Mouse (Mus musculus) megakaryocyte, adult 5-6 weeks (primary cell): ENCODE measurements around the gene Ccnb1ip1. TPM values are rescaled to one million over a fixed set of nuclear protein-coding genes. Genes with fewer than 3 reads are reported as not detected.

ENCODE experiments used
- ATAC-seq: 2 replicates; pipeline ENCODE4 v1.8.0; 2016; ENCODE audit warnings: mild to moderate bottlenecking, inconsistent platforms; ENCODE audit not compliant: poor library complexity, severe bottlenecking
- total RNA-seq, 2 experiments: library from RNA; stranded (forward) in 1 of 2; stranded (reverse) in 1 of 2; fragments of 153-499, 151-499 nt in 1 of 2; fragments of 221-1000, 200-1000 nt in 1 of 2; gene quantifications; 2 replicates each; pipeline versions ENCODE4 v1.2.3 to v1.2.4; 2015 to 2017

The Ccnb1ip1 gene
- total RNA-seq, 2 experiments from 2014 or later = not detected

DNA sequence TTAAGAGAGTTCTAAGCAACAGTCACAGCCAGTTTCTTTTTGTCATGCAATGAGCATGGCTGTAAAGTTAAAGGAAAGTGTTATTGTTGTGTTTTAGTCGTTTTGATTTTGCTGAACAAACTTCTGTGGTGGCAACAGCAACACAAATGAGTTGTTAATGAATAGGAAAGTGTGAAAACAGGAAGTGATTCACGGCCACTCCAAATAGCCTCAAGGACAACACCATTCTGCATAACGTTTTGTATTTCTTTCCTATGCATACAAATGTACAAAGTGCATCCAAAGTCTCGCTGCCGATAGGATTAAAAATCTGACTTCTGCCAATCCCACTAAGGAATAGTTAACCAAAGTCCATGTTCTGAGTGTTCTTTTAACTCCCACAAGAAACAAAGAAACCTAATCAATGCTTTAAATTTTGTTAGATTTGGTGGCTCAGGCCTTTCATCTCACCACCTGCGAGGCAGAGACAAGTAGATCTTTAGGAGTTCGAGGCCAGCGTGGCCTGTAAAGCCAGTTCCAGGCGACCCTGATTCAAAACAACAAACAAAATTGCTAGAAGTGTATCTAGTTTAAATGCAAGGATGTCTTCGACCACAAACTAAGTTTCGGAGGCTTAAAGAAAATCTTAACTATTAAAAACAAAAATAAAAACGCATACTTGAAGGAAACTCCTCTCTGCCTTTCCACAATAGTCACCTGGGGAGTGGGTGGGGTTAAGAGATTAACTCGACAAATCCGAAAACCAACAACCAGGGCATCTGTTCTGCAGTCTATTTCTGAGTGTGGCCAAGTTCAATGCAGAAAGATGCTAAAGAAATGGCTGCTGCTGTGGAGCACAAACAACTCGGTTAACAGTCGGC is 22.9 kb downstream of the Ccnb1ip1 start:
- peak; percentile 25; the same call in 1 of the 2 replicates for ATAC-seq

DNA sequence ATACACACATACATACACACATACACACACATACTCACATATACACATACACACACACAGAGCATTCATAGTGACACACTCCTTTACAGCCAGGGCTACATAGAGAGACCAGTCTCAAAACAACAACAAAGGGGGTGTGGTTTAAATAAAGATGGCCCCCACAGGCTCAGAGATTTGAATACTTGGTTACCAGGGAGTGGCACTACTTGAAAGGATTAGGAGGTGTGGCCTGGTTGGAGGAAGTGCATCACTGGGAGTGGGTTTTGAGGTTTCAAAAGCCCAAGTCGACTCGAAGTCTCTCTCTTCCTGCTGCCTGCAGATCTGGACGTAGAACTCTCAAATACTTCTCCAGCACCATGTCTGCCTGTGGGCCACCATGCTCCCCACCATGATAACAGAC is 25.4 kb downstream of the Ccnb1ip1 start:
- no peak for ATAC-seq

DNA sequence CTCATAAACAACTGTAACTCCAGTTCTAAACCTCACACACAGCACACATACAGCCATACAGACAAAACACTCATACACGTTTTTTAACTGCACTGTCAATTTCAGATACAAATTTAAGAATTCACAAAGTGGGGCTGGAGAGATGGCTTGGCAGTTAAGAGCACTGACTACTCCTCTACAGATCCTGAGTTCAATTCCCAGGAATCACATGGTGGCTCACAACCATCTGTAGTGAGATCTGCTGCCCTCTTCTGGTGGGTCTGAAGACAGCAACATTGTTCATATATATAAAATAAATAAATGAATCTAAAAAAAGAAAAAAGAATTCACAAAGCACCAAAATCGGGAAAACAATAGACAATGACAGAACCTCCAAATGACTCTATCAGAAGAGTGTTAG is 36.2 kb downstream of the Ccnb1ip1 start:
- ATAC-seq = no peak

DNA sequence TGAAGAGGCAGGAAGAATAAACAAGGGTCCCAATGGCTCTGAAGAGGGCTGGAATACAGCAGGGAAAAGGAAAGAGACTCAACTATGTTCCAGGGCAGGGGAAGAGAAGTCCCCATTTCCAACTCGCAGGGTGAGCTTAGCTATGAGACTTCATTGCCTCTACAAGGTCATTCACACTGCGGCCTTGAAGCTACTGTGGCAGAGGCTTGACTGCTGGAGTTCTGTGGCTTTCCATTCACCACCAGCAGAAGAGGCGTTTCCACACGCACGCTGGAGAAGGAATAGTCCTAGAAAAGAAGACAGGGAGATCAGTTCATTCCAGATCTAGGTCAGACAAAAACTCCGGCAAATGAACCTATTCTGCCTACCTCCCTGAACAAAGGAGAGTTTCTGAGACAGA is 41.8 kb downstream of the Ccnb1ip1 start:
- ATAC-seq = no peak

DNA sequence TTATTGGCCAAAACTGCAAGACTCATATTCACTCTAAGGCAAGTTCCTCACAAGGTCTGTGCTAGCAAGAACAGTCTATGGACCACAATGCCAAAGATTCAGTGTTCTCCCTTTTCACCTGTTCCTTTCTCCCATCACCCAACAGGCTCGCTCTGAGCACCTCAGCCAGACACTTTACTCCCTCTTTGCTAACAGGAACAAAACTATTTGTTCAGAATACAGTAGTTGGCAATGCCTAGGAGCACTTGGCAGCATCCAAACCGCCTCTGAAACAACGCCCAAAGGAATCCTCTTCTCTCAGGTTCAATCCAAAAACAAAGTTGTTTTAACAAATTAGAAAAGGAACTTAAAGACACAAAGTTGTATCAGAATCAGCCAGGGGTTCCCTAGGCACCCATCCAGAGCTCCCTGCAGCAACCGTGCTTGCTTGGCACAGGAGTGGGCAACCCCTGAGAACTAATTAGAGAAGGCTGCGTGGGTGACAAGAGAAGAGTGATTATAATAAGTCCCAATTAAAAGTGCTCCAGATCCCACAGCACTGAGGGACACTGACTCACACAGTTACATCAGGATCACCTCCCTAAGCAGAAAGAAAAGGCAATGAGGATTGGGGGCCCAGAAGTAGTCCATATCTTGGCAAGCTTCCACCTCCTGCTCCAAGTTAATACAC is 49.0 kb downstream of the Ccnb1ip1 start:
- ATAC-seq = no peak

DNA sequence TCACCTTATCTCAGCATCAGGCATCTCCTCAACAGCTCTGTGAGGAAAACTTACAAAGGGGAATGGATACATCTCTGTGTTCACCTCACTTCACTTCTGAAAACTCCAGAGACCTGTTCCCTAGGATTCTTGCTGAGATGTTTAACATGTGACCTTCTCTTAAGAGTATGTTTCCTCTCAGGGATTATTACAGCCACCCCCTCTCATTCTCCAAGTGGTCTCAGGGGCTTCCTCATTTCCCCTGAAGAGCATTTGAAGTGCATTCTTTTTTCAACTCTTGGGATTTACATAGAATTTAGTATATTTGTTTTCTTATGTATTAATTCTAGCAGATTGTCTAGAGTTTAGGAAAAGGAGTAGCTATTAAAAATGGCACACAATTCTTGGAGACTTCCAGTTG is 62.5 kb downstream of the Ccnb1ip1 start, which contains the start of gene Olfr749:
Gene Olfr749, minus strand, starts transcription at position 101 of the 400 bp plus-strand sequence.
- ATAC-seq = no peak

DNA sequence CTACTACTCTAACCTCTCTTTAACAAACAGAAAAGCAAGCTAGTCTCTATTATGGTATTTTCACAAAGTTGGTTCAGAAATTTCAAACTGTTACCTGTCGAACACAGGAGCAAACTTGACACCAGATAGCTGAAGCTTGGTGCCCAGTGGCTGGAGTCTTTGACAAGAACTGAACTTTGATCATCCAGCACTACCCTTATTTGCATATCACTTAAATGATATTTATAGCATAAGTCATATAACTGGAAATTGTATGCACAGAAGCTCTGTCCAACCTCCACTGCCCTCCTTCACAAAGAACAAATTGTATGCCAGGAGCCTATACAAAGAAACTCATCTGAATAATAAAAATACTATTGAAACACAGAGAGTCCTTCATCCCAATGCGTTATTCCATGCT is 65.9 kb downstream of the Ccnb1ip1 start:
- ATAC-seq = no peak

DNA sequence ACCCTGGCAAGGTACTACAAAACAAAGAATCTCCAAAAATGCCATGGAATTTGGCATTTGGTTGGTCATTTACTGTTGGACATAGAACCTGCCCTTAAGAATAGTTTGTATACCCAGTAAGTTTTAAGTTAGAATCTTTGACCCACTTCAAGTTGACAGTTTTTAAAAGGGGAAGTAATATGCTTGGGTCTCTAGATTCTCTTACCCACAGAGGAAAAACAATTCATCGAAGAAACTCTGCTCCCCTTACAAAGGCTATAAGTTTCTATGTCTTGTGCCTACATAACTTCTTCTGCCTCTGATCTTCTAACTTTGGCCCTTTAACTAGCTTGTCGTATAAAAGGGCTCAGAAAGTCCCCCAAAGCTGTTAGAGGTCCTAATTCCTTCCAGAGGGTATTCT is 67.2 kb downstream of the Ccnb1ip1 start:
- no peak for ATAC-seq

Other genes with a start within 250 kb of the Ccnb1ip1 start
- gene Olfr744, start 192.9 kb downstream of the Ccnb1ip1 start, total RNA-seq (2015) = not detected in 2 replicates
- gene Olfr744, start 192.9 kb downstream of the Ccnb1ip1 start, total RNA-seq (2017) = not detected in 2 replicates
- not detected in 2 replicates for gene Olfr745, start 168.3 kb downstream of the Ccnb1ip1 start, total RNA-seq (2015)
- not detected in 2 replicates for gene Olfr745, start 168.3 kb downstream of the Ccnb1ip1 start, total RNA-seq (2017)
- gene Olfr746, start 160.6 kb downstream of the Ccnb1ip1 start, total RNA-seq (2015) = not detected in 2 replicates
- not detected in 2 replicates for gene Olfr746, start 160.6 kb downstream of the Ccnb1ip1 start, total RNA-seq (2017)
- gene Olfr747, start 114.5 kb downstream of the Ccnb1ip1 start, total RNA-seq (2015) = not detected in 2 replicates
- gene Olfr747, start 114.5 kb downstream of the Ccnb1ip1 start, total RNA-seq (2017) = not detected in 2 replicates
- gene Olfr748, start 100.4 kb downstream of the Ccnb1ip1 start, total RNA-seq (2015) = not detected in 2 replicates
- not detected in 2 replicates for gene Olfr748, start 100.4 kb downstream of the Ccnb1ip1 start, total RNA-seq (2017)
- not detected in 2 replicates for gene Olfr749, start 62.6 kb downstream of the Ccnb1ip1 start, total RNA-seq (2015)
- not detected in 2 replicates for gene Olfr749, start 62.6 kb downstream of the Ccnb1ip1 start, total RNA-seq (2017)
- 21.2 and 23.1 TPM in 2 replicates for gene Ttc5, start 22.2 kb downstream of the Ccnb1ip1 start, total RNA-seq (2015)
- gene Ttc5, start 22.2 kb downstream of the Ccnb1ip1 start, total RNA-seq (2017) = 35.4 and 39.4 TPM in 2 replicates
- 59.7 and 62.1 TPM in 2 replicates for gene Parp2, start 109 bp upstream of the Ccnb1ip1 start, total RNA-seq (2015)
- gene Parp2, start 109 bp upstream of the Ccnb1ip1 start, total RNA-seq (2017) = 53.6 and 78.7 TPM in 2 replicates
- 200 and 215 TPM in 2 replicates for gene Tep1, start 62.8 kb upstream of the Ccnb1ip1 start, total RNA-seq (2015)
- gene Tep1, start 62.8 kb upstream of the Ccnb1ip1 start, total RNA-seq (2017) = 131 and 161 TPM in 2 replicates
- 0.07 and 0.27 TPM in 2 replicates for gene Klhl33, start 89.8 kb upstream of the Ccnb1ip1 start, total RNA-seq (2015)
- 0.28 and 0.40 TPM in 2 replicates for gene Klhl33, start 89.8 kb upstream of the Ccnb1ip1 start, total RNA-seq (2017)
- 101 and 107 TPM in 2 replicates for gene Osgep, start 117.2 kb upstream of the Ccnb1ip1 start, total RNA-seq (2015)
- 87.9 and 125 TPM in 2 replicates for gene Osgep, start 117.2 kb upstream of the Ccnb1ip1 start, total RNA-seq (2017)
- gene Apex1, start 117.2 kb upstream of the Ccnb1ip1 start, total RNA-seq (2015) = 46.3 and 64.2 TPM in 2 replicates
- 34.8 and 47.0 TPM in 2 replicates for gene Apex1, start 117.2 kb upstream of the Ccnb1ip1 start, total RNA-seq (2017)
- 115 and 118 TPM in 2 replicates for gene Pip4p1, start 123.1 kb upstream of the Ccnb1ip1 start, total RNA-seq (2015)
- 38.5 and 39.9 TPM in 2 replicates for gene Pip4p1, start 123.1 kb upstream of the Ccnb1ip1 start, total RNA-seq (2017)
- 329 and 405 TPM in 2 replicates for gene Pnp, start 123.3 kb upstream of the Ccnb1ip1 start, total RNA-seq (2015)
- 158 and 204 TPM in 2 replicates for gene Pnp, start 123.3 kb upstream of the Ccnb1ip1 start, total RNA-seq (2017)
- gene Gm49342, start 136.8 kb upstream of the Ccnb1ip1 start, total RNA-seq (2015) = 43.8 TPM in 1 of 2 replicates, not detected in the other
- gene Gm49342, start 136.8 kb upstream of the Ccnb1ip1 start, total RNA-seq (2017) = 161 and 177 TPM in 2 replicates
- gene Pnp2, start 148.3 kb upstream of the Ccnb1ip1 start, total RNA-seq (2015) = 14.4 and 16.7 TPM in 2 replicates
- gene Pnp2, start 148.3 kb upstream of the Ccnb1ip1 start, total RNA-seq (2017) = 6.7 and 9.6 TPM in 2 replicates
- not detected in 2 replicates for gene Rnase10, start 200.0 kb upstream of the Ccnb1ip1 start, total RNA-seq (2015)
- not detected in 2 replicates for gene Rnase10, start 200.0 kb upstream of the Ccnb1ip1 start, total RNA-seq (2017)
- 0.11 TPM in 1 of 2 replicates, not detected in the other for gene Rnase9, start 234.1 kb upstream of the Ccnb1ip1 start, total RNA-seq (2015)
- gene Rnase9, start 234.1 kb upstream of the Ccnb1ip1 start, total RNA-seq (2017) = not detected in 2 replicates
- not detected in 2 replicates for gene Rnase11, start 242.4 kb upstream of the Ccnb1ip1 start, total RNA-seq (2015)
- not detected in 2 replicates for gene Rnase11, start 242.4 kb upstream of the Ccnb1ip1 start, total RNA-seq (2017)
- 11.4 and 11.6 TPM in 2 replicates for gene Rnase12, start 249.9 kb upstream of the Ccnb1ip1 start, total RNA-seq (2015)
- gene Rnase12, start 249.9 kb upstream of the Ccnb1ip1 start, total RNA-seq (2017) = 8.2 and 10.4 TPM in 2 replicates